Mouse (Mus musculus): ENCODE results near the gene Cwc25.
A peak's percentile ranks its signal among the peaks of the same experiment; 100 is the strongest.
"Not testable (repeated sequence)": the region's sequence is repeated elsewhere in the genome, so short reads cannot be mapped to it uniquely, and the experiment has no call there.

Cwc25 gene

GRCm38 (mm10) chr11:97771410-97771809, 5.1 kb upstream of the Cwc25 start:
- DNase-seq: no peak

DNA sequence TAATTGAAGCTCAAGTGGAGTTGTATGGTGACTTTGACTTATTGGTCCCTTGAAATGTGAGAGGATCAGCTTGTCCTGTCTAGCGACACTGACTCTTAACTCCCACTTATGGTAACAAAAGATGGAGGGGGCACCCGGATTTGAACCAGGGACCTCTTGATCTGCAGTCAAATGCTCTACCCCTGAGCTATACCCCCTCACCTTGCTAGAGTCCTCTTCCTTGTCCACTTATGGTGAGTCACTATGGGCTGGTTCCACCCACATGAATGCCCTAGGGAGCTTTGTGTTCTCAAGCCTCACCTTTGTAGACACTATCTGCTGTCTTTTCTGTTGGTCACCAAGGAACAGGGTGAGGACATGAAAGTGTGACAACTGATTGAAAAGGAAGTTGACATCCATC, 3.3 kb upstream of the Cwc25 start:
- DNase-seq: no peak

- no peak for DNase-seq
These were observed 4.7 kb downstream of the Cwc25 start for GRCm38 (mm10) chr11:97761638-97762037.

- DNase-seq: no peak
These were observed 7.4 kb downstream of the Cwc25 start for GRCm38 (mm10) chr11:97758942-97759341.

DNA sequence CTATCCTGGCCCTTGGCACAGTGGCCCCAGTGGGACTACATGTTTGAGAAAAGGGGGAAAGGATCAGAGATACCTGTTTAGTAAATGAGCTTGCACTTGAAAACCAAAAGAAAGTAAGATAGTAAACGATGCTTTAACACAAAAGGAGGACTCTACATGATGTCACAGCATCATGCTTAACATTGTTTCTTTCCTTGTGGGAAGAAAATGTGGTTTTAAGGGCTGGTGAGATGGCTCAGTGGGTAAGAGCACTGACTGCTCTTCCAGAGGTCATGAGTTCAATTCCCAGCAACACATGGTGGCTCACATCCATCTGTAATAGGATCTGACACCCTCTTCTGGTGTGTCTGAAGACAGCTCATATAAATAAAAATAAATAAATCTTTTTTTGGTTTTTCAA, 8.2 kb downstream of the Cwc25 start:
- no peak for DNase-seq

DNA sequence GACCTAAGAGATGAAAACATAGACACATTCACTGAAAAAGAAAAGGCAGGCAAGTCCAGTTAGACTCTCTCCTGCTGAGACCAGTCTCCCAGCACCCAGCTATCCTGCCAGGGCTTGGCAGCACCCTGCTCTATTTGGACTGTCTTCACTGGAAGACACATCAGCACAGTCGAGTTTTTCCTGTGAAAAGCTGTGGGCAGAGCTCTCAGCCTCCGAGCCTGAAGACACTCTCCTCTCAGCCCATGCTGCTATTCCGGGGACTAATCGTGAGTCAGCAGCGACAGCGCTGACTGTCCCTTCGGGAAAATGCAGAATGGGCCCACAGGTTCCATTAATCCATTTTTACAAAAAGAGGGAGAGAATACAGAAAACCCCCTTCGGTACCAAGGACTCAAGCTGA, 13.1 kb downstream of the Cwc25 start:
- DNase-seq: no peak

DNA sequence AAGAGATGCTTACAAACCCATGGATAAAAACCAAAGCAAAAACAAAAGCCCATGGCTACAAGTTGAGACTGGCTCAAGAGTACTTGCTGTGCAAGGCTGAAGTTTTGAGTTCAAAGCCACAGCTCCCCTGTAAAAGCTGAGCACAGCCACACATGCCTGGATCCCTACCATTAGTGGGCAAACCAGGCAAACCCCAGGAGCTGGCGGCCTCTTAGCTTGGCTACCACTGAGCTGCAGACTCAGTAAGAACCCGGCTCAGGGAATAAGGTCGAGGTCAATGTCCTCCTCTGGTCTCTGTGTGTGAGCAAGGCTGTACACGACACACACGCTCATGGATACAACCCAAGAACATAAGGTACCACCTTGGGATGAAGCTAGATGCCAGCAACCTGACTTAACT, 17.9 kb downstream of the Cwc25 start:
- no peak for DNase-seq

GRCm38 (mm10) chr11:97747773-97748172, 18.6 kb downstream of the Cwc25 start:
- no peak for DNase-seq

GRCm38 (mm10) chr11:97745331-97745721, 21.0 kb downstream of the Cwc25 start:
- DNase-seq: no peak

- DNase-seq: peak; percentile 99
These were observed 21.5 kb downstream of the Cwc25 start for GRCm38 (mm10) chr11:97744718-97745330.

- no peak for DNase-seq
These were observed 22.2 kb downstream of the Cwc25 start, which contains the start of gene Pip4k2b for GRCm38 (mm10) chr11:97744063-97744717. Gene Pip4k2b (minus strand): TSS chr11:97744704.

GRCm38 (mm10) chr11:97743423-97743822, 22.9 kb downstream of the Cwc25 start:
- DNase-seq: no peak

- DNase-seq: no peak
These were observed 23.8 kb downstream of the Cwc25 start for GRCm38 (mm10) chr11:97742591-97742990.

DNA sequence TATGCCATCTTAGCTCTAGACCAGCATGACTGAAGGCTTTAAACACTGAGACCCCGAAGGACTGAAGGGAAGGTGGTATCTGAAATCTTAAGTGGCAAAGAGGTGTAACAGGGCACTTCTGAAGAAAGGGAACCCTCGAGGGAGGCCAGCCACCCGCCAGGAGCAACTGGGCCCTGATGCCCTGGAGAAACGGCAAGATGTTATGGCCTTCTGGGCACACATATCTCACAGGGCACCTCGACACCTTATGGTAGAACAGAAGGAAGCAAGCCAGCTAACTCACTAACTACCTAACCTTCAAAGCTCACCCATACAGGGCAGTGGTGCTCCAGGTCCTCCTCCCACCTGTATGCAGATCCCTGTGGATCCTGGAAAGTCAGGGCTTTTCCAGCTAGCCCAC, 24.2 kb downstream of the Cwc25 start:
- DNase-seq: no peak

- DNase-seq: peak; percentile 71
These were observed 26.2 kb downstream of the Cwc25 start for GRCm38 (mm10) chr11:97740190-97740589.

DNA sequence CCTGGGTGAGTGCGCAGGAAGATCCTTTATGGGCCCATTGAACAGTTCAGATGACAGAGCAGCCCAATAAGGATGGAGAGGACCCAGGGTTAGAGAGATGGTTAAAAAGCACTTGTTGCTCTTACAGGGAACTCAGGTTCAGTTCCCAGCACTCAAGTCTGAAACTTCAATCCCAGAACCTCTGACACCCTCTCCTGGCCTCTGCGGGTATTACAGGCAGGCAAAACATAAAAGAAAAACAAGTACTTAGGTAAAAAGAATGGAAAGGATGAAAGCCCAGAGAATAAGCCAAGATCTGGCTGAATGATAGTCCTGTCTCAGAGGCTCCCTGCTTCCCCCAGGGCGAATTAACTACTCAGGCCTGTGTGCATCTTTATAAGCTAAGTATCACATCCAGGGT, 27.2 kb downstream of the Cwc25 start:
- no peak for DNase-seq

- DNase-seq: no peak
These were observed 27.7 kb downstream of the Cwc25 start for GRCm38 (mm10) chr11:97738703-97739102.

DNA sequence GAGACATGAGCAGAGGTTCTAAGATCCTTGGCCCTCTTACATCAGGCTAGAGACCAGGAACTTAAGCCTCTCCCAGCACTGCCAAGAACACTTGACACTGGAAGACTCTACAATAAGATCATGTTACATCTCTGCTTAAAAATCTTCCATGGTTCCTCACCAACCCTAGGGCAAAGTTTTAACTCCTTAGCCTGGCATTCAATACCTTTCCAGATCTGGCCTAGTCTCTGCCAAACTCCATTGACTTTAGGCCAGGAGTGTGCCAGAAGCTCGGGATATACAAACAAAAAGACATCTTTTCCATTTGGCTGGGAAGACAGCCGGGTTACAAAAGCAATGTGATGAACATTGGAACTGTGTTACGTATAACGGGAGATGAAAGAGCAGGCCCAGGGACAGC, 28.8 kb downstream of the Cwc25 start:
- no peak for DNase-seq

DNA sequence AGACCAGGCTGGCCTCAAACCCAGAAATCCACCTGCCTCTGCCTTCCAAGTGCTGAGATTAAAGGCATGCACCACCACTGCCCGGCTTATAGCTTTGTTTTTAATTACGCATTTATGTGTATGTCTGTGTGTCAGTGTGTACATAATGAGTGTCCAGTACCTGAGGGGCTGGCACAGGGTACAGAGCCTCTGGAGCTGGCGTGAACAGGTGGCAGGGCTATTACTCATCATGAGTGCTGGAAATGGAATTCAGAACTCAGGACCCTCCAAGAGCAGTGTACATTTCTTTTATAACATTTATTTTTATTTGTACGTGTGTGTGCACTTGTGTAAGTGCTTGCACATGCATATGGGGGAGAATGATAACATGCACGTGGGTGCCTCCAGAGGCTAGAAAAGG, 29.7 kb downstream of the Cwc25 start:
- DNase-seq: no peak

GRCm38 (mm10) chr11:97734810-97735209, 31.5 kb downstream of the Cwc25 start:
- DNase-seq: not testable (repeated sequence)

- DNase-seq: no peak
These were observed 32.7 kb downstream of the Cwc25 start for GRCm38 (mm10) chr11:97733689-97734088.

DNA sequence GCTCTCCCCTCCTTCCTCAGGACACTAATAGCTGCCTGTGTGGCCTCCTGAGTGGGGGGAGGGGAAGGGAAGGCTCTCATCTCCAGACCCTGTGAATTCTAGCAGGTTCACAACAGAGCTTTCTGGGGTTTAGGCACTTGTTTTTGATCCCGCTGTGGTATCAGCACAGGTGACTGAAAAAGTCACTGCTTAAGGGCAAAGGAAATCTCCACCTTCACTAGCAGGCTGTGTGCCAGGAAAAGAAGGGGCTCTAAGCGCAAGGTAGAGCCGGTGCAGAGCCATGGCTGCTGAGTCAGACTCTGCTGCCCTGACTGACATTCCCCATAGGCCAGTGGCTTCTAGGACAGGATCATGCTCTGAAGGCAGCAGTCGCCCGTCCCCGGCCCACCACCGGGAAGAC, 37.6 kb downstream of the Cwc25 start:
- DNase-seq: no peak

DNA sequence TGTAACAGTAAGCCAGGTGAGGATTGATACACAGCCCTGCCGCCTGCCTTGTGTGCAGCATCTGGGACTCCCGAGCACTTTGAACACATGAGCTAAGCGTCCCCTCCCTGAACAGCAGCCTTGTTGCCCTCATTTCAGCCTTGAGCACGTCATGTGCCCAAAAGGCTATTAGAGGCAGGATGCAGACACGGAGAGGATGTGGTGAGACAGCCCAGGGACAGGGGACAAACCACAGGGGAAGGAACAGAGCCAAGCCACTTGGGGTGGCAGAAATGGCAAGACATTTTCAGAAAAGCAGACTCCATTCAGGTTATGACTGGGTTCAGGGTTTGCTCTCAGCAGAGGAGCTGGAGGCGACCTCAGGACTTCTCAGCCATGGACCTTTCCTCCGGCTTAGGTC, 38.0 kb downstream of the Cwc25 start:
- no peak for DNase-seq

DNA sequence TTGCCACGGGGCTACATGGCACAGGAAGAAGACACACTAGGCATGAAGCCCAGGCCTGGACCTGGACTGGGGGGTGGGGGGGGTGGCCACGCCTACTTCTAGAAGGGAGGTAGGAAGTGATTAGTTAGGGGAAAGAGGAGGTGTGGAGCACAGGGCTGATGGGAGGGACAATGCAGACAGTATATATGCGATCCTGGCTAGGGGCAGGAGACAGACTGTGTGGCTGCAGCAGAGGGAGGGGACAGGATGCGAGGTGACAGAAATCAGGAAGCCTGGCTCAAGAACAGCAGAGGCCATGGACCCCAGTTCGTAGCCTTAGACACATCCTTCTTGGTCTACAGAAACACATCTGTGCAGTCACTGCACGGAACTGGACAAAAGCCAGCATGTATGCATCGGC, 42.6 kb downstream of the Cwc25 start:
- DNase-seq: peak; percentile 33

DNA sequence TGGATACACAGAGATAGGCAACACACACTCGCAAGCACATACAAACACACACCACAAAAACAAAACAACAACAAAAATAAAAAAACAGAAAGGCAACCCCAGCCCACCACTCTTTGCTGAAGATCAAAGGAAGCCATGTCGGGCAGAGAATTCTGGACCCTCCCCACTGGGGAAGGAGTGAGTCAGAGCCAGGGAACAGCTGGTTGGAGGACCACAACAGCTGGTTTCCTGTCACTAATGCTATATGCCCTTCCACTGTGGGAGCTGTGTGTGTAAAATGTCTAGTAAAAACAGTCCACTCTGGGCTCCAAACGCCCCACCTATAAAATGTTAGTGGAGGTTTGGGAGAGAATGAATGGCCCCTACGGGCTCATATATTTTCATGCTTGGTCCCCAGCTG, 45.0 kb downstream of the Cwc25 start:
- no peak for DNase-seq

Data from kidney, postnatal 14 days (tissue).